Mouse (Mus musculus): Measurements from ENCODE around the gene Arrdc3. TPM values are rescaled to one million over a fixed set of nuclear protein-coding genes. Genes with fewer than 3 reads are reported as not detected.
"Not testable (repeated sequence)": the region's sequence is repeated elsewhere in the genome, so short reads cannot be mapped to it uniquely, and the experiment has no call there.

The Arrdc3 gene
- total RNA-seq (2017) = 183 to 220 TPM (median 202 TPM) in 3 replicates

DNA sequence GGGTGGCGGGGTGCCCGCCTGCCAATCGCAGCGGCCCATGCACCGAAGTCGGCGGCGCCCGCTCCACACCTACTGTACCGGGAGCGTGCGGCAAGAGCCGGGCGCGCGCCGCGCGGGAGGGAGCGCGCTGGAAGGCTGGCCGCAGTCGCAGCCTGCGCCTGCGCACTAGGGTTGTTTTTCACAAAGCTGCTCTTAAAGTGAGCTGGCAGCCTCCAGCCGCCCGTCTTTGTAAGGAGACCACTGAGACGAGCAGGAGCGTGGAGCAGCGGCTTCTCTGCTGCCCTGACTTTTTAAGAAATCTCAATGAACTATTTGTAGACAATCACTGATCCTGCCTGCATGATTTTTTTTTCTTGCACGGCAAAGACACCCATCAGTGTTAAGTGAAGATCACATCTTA is at the start of gene Arrdc3:
Gene Arrdc3 (plus strand): TSS at position 195 of the 400 bp plus-strand sequence.
- ATAC-seq (replicated peaks; ENCODE audit: insufficient number of reproducible peaks, low FRiP score, low TSS enrichment, poor library complexity, severe bottlenecking) = peak; percentile 45

- ATAC-seq (replicated peaks; ENCODE audit: insufficient number of reproducible peaks, low FRiP score, low TSS enrichment, poor library complexity, severe bottlenecking) = peak; percentile 59; the same call in 1 of the 2 replicates
These were observed 21.0 kb upstream of the Arrdc3 start for GRCm38 (mm10) chr13:80862215-80862614.

GRCm38 (mm10) chr13:80864195-80864594 is 19.0 kb upstream of the Arrdc3 start:
- no peak for ATAC-seq (replicated peaks; ENCODE audit: insufficient number of reproducible peaks, low FRiP score, low TSS enrichment, poor library complexity, severe bottlenecking)

DNA sequence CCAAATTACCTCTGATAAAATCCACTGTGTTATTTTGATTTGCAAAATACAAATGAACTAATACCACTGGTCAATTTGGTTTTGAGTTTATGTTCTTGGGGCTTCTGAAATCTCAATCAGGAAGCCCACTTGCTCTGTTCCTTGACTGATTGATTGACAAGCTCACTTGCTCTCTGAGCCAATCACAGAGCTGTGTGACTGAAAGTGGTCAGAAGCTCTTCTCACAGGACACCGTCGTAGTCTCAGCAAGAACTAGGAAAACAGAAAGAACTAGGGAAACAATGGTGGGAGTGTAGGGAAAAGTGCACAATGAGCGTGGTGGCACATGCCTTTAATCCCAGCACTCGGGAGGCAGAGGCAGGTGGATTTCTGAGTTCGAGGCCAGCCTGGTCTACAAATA is 8.1 kb upstream of the Arrdc3 start:
- ATAC-seq (replicated peaks; ENCODE audit: insufficient number of reproducible peaks, low FRiP score, low TSS enrichment, poor library complexity, severe bottlenecking) = no peak

- ATAC-seq (replicated peaks; ENCODE audit: insufficient number of reproducible peaks, low FRiP score, low TSS enrichment, poor library complexity, severe bottlenecking) = no peak
These were observed 2.4 kb upstream of the Arrdc3 start for GRCm38 (mm10) chr13:80880756-80881155.

GRCm38 (mm10) chr13:80881722-80882500 is 1.3 kb upstream of the Arrdc3 start:
- peak; percentile 22; the same call in 1 of the 2 replicates for ATAC-seq (replicated peaks; ENCODE audit: insufficient number of reproducible peaks, low FRiP score, low TSS enrichment, poor library complexity, severe bottlenecking)

GRCm38 (mm10) chr13:80882716-80883135 is 458 bp upstream of the Arrdc3 start:
- ATAC-seq (replicated peaks; ENCODE audit: insufficient number of reproducible peaks, low FRiP score, low TSS enrichment, poor library complexity, severe bottlenecking) = no peak

GRCm38 (mm10) chr13:80883649-80884376 is 629 bp downstream of the Arrdc3 start:
- no peak for ATAC-seq (replicated peaks; ENCODE audit: insufficient number of reproducible peaks, low FRiP score, low TSS enrichment, poor library complexity, severe bottlenecking)

DNA sequence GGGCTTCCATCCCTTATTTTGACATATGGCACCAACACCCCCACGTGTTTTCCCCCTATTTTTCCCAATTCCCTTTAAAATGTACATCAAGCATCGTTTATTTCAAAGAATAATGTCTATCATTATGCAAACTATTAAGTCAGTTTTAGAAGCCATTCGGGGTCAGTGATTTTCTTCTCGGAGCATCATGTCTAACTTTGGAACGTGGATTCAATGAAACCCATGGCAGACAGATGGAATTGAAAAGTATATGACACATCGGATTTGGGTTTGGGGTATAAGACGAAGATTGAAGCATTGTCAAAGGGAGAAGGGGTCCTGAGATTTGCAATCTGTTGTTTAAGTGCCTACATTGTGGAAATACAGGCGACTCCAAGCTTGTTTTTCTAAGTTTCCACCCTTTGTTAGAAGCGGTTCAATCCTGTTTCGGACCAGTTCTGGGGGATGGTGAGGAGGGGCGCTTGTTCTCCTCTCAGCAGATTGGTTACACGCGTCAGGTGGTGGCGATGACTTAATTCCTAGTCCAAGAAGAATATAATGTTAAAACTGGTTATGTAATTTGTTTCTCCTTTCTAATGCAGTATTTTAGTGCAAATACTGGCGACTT is 1.3 kb downstream of the Arrdc3 start:
- ATAC-seq (replicated peaks; ENCODE audit: insufficient number of reproducible peaks, low FRiP score, low TSS enrichment, poor library complexity, severe bottlenecking) = peak; percentile 26; the same call in 1 of the 2 replicates

DNA sequence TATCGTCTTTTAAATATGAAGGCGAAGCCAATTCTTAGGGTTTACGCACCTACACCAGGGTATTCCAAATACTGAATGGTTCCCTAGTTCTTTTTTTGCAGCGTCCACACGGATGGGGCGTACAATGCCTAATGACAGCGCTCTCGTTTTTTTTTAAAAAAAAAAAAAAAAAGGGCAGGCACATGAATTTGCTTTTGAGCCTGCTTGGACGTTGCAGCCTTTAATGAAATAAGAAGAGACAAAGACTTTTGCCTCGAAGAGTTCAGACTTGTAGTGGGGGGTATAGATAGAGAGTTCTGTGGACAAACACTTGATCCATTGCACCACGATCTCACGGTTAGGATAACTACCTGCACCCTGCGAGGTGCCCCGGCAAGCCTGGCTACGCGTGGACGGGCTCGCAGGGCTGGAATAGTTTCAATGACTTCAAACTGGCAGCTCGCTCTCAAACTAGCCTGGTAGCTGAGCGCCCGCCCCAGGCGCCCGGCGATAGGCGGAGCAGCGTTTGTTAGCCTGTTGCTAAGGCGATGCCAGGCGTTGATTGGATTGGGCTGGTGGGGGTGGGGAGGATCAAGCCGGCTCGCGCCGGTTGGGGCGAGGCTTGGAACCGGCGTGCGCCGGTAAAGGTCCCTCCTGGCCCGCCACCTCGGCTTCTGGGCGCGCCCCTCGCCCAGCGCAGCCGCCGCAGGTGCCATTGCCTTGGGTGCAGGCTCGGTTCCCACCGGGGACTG is 2.1 kb downstream of the Arrdc3 start:
- peak; percentile 74 for ATAC-seq (replicated peaks; ENCODE audit: insufficient number of reproducible peaks, low FRiP score, low TSS enrichment, poor library complexity, severe bottlenecking)

DNA sequence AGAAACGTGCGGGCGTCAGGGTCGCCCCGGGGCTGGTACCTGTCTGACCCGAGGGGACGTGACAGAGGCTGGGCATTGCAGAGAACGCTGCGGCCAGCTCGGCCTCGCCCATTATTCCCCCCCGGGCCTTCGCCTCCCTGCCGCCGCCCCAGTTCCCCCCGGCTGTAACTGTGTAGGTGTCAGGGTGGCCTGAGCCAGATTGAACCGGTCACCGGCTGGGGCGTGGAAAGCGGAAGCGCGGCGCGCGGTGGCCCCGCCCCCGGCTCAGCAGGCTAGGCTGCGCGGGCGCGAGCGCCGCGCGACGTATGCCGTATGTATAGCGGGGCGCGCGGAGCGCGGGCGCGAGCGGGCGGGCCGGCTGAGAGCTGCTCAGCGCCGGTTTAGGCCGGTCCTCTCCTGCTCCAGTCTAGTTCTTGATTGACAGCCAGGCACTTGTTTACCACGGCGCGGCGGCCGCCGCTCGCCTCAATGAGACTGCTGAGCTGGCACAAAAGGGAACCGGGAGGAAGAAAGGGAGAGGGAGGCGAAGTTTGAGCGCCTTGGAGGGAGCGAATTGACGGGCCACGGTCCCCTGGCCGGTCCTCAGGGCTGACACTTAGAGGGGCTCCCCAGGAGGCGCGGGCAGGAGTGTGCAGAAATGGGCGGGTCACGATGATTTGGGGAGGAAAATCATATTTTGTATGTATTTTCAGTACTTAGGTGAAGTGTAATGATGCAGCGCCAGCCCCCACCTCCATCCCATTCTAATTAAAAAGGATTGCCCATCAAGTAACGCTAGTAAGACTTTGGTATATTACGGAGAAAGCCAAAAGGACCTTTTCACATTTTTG is 2.9 kb downstream of the Arrdc3 start:
- peak; percentile 56 for ATAC-seq (replicated peaks; ENCODE audit: insufficient number of reproducible peaks, low FRiP score, low TSS enrichment, poor library complexity, severe bottlenecking)

GRCm38 (mm10) chr13:80886664-80887210 is 3.6 kb downstream of the Arrdc3 start:
- ATAC-seq (replicated peaks; ENCODE audit: insufficient number of reproducible peaks, low FRiP score, low TSS enrichment, poor library complexity, severe bottlenecking) = no peak

DNA sequence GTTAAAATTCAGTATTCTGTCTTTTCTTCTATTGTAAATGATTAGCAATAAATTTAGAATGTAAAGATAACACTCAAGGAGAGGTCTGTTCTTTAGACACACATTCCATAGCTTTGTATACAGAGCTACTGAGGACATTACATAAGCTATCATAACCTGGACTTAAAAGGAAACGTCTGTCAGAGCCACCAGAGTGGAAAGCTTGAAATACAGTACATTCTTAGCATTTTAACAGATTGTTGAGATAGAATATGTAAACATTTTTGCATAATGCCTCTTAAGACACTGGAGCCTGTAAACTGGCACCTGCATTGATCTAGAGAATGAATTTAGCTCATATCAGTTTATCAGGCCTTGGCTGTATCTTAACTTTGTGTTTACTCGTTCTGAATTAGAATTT is 4.7 kb downstream of the Arrdc3 start:
- ATAC-seq (replicated peaks; ENCODE audit: insufficient number of reproducible peaks, low FRiP score, low TSS enrichment, poor library complexity, severe bottlenecking) = no peak

- ATAC-seq (replicated peaks; ENCODE audit: insufficient number of reproducible peaks, low FRiP score, low TSS enrichment, poor library complexity, severe bottlenecking) = not testable (repeated sequence)
These were observed 11.7 kb downstream of the Arrdc3 start for GRCm38 (mm10) chr13:80894928-80895327.

DNA sequence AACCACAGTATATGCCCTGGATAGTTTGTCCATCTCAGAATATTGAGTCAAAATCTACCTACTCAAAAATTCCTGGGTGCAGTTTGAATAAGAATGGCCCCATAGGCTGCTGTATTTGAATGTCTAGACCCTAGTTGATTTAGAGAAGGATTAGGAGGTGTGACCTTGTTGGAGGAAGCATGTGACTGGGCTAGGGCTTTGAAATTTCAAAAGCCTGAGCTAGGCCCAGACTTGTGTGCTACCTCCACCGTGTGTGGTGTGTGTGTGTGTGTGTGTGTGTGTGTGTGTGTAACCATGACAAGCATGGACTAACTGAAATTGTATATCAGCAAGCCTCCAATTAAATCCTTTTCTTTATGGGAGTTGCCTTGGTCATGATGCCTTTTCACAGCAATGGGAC is 14.2 kb downstream of the Arrdc3 start:
- no peak for ATAC-seq (replicated peaks; ENCODE audit: insufficient number of reproducible peaks, low FRiP score, low TSS enrichment, poor library complexity, severe bottlenecking)

GRCm38 (mm10) chr13:80898095-80898494 is 14.9 kb downstream of the Arrdc3 start:
- ATAC-seq (replicated peaks; ENCODE audit: insufficient number of reproducible peaks, low FRiP score, low TSS enrichment, poor library complexity, severe bottlenecking) = no peak

GRCm38 (mm10) chr13:80899435-80900029 is 16.3 kb downstream of the Arrdc3 start:
- no peak for ATAC-seq (replicated peaks; ENCODE audit: insufficient number of reproducible peaks, low FRiP score, low TSS enrichment, poor library complexity, severe bottlenecking)

All from monocyte, adult 5-6 weeks (primary cell).